Mouse (Mus musculus) thymus, adult 2 months (tissue): ENCODE data around the gene Ccdc22.

Experiments
- CTCF ChIP-seq: fragments of 200-500 bp; IDR thresholded peaks from 2 replicates; pipeline ENCODE4 v1.5.1; 2012; ENCODE audit warnings: mild to moderate bottlenecking, control low read depth, low read length, moderate library complexity, borderline replicate concordance; ENCODE audit not compliant: control insufficient read depth, poor library complexity, insufficient read depth; ENCODE audit errors: extremely low read depth
- POLR2A ChIP-seq: fragments of 200-500 bp; IDR thresholded peaks from 2 replicates; pipeline ENCODE4 v1.6.1; 2012; ENCODE audit warnings: mild to moderate bottlenecking, low read length, control low read depth, moderate library complexity; ENCODE audit not compliant: control insufficient read depth, poor library complexity, insufficient read depth; ENCODE audit errors: extremely low read depth

DNA sequence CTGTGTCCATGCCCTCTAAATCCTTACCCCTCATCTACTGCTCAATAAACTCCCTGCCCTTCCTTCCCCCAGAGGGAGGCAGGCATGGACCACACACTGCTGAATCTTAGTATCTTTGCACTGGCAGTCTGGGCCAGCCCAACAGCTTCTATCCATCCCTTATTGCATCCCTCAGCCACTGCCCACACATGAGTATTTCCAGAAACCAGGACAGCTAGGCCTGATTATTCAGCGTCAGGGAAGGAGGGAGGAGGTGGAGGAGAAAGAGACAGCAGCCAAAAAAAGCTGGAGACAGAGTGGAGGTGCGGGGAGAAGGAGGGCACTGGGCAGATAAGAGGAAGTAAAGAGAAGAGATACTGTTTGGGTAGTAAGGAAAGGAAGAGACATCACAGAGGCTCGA lies 29.8 kb upstream of the Ccdc22 start:
- TF ChIP-seq CTCF, result no peak
- no peak for TF ChIP-seq POLR2A
